Mouse (Mus musculus): ENCODE results near the gene Asb8. TPM values are rescaled to one million over a fixed set of nuclear protein-coding genes. Genes with fewer than 3 reads are reported as not detected.

Asb8 gene
- polyA plus RNA-seq, 1 experiment from 2014 or later, result 31.3 TPM

GRCm38 (mm10) chr15:98154146-98154545, 11.3 kb downstream of the Asb8 start:
- Histone ChIP-seq H3K27ac (replicated peaks) (no peak overlapping the region), H3K4me2 (replicated peaks; ENCODE audit: low read depth) (no peak overlapping the region), H3K27me3 (ENCODE audit: control insufficient read depth, insufficient read depth, low read length) (no peaks in the 10 kb centered on the region), H3K36me3 (ENCODE audit: control insufficient read depth, insufficient read depth, low read length) (no peaks in the 10 kb centered on the region), H3K9me3 (ENCODE audit: control insufficient read depth, low read length) (no peaks in the 10 kb centered on the region), H3K9ac (ENCODE audit: low read length) (no peak overlapping the region), H3K4me3 (ENCODE audit: low read depth, low read length) (no peak overlapping the region), H3K4me1 (replicated peaks; ENCODE audit: control insufficient read depth, insufficient read depth) (no peaks in the 10 kb centered on the region)
- 58% methylated on average over 4 of the region's 4 CpGs for WGBS
- TF ChIP-seq EP300 (optimal IDR thresholded peaks at IDR 0.05) (no peak), CTCF (IDR thresholded peaks at IDR 0.05; ENCODE audit: low read depth) (no peak)
- ATAC-seq (ENCODE audit: low FRiP score, low TSS enrichment) (no peak), DNase-seq (ENCODE audit: low spot score) (no peak)

- no peak overlapping the region for H3K4me3 ChIP-seq (ENCODE audit: low read depth, low read length)
- TF ChIP-seq EP300 (optimal IDR thresholded peaks at IDR 0.05) (no peak), CTCF (IDR thresholded peaks at IDR 0.05; ENCODE audit: low read depth) (peak; percentile 78)
- H3K4me1 ChIP-seq (replicated peaks; ENCODE audit: control insufficient read depth, insufficient read depth), result no peaks in the 10 kb centered on the region
- H3K9me3 ChIP-seq (ENCODE audit: control insufficient read depth, low read length), result no peaks in the 10 kb centered on the region
- H3K9ac ChIP-seq (ENCODE audit: low read length), result no peak overlapping the region
- H3K4me2 ChIP-seq (replicated peaks; ENCODE audit: low read depth), result no peak overlapping the region
- H3K36me3 ChIP-seq (ENCODE audit: control insufficient read depth, insufficient read depth, low read length), result no peaks in the 10 kb centered on the region
- peak; percentile 18; the same call in 1 of the 2 replicates for ATAC-seq (ENCODE audit: low FRiP score, low TSS enrichment)
- H3K27ac ChIP-seq (replicated peaks), result no peak overlapping the region
- no peak for DNase-seq (ENCODE audit: low spot score)
- H3K27me3 ChIP-seq (ENCODE audit: control insufficient read depth, insufficient read depth, low read length), result no peaks in the 10 kb centered on the region
- 43% methylated on average over 3 of the region's 3 CpGs for WGBS
Observed at GRCm38 (mm10) chr15:98153625-98154024, 11.8 kb downstream of the Asb8 start.

GRCm38 (mm10) chr15:98152916-98153315, 12.5 kb downstream of the Asb8 start:
- H3K4me1 ChIP-seq (replicated peaks; ENCODE audit: control insufficient read depth, insufficient read depth), result no peaks in the 10 kb centered on the region
- no peak for DNase-seq (ENCODE audit: low spot score)
- no peak for ATAC-seq (ENCODE audit: low FRiP score, low TSS enrichment)
- H3K36me3 ChIP-seq (ENCODE audit: control insufficient read depth, insufficient read depth, low read length), result no peaks in the 10 kb centered on the region
- no peaks in the 10 kb centered on the region for H3K27me3 ChIP-seq (ENCODE audit: control insufficient read depth, insufficient read depth, low read length)
- TF ChIP-seq CTCF (IDR thresholded peaks at IDR 0.05; ENCODE audit: low read depth) (no peak), EP300 (optimal IDR thresholded peaks at IDR 0.05) (no peak)
- H3K4me3 ChIP-seq (ENCODE audit: low read depth, low read length), result no peak overlapping the region
- no peak overlapping the region for H3K4me2 ChIP-seq (replicated peaks; ENCODE audit: low read depth)
- WGBS, result 64% methylated on average over 7 of the region's 7 CpGs
- H3K9ac ChIP-seq (ENCODE audit: low read length), result no peak overlapping the region
- H3K27ac ChIP-seq (replicated peaks), result no peak overlapping the region
- no peaks in the 10 kb centered on the region for H3K9me3 ChIP-seq (ENCODE audit: control insufficient read depth, low read length)

GRCm38 (mm10) chr15:98149166-98149602, 16.2 kb downstream of the Asb8 start:
- no peak for TF ChIP-seq CTCF (IDR thresholded peaks at IDR 0.05; ENCODE audit: low read depth)
- TF ChIP-seq EP300 (optimal IDR thresholded peaks at IDR 0.05), result no peak
- DNase-seq (ENCODE audit: low spot score) (no peak), ATAC-seq (ENCODE audit: low FRiP score, low TSS enrichment) (no peak)
- H3K27me3 ChIP-seq (ENCODE audit: control insufficient read depth, insufficient read depth, low read length), result no peaks in the 10 kb centered on the region
- no peak overlapping the region; the same call in 1 of the 2 replicates for H3K9ac ChIP-seq (ENCODE audit: low read length)
- no peak overlapping the region for H3K4me2 ChIP-seq (replicated peaks; ENCODE audit: low read depth)
- H3K9me3 ChIP-seq (ENCODE audit: control insufficient read depth, low read length), result no peaks in the 10 kb centered on the region
- 60% methylated on average over 10 of the region's 10 CpGs for WGBS
- no peak overlapping the region for H3K27ac ChIP-seq (replicated peaks)
- 0 out of 2 replicates have a peak, but pooled peaks cover 2% of the 10 kb centered on the region for H3K4me1 ChIP-seq (replicated peaks; ENCODE audit: control insufficient read depth, insufficient read depth)
- no peaks in the 10 kb centered on the region for H3K36me3 ChIP-seq (ENCODE audit: control insufficient read depth, insufficient read depth, low read length)
- no peak overlapping the region for H3K4me3 ChIP-seq (ENCODE audit: low read depth, low read length)

- Histone ChIP-seq H3K36me3 (ENCODE audit: control insufficient read depth, insufficient read depth, low read length) (no peaks in the 10 kb centered on the region), H3K27ac (replicated peaks) (no peak overlapping the region), H3K4me1 (replicated peaks; ENCODE audit: control insufficient read depth, insufficient read depth) (0 out of 2 replicates have a peak, but pooled peaks cover 2% of the 10 kb centered on the region), H3K9me3 (ENCODE audit: control insufficient read depth, low read length) (no peaks in the 10 kb centered on the region), H3K4me2 (replicated peaks; ENCODE audit: low read depth) (no peak overlapping the region), H3K9ac (ENCODE audit: low read length) (no peak overlapping the region), H3K4me3 (ENCODE audit: low read depth, low read length) (no peak overlapping the region), H3K27me3 (ENCODE audit: control insufficient read depth, insufficient read depth, low read length) (no peaks in the 10 kb centered on the region)
- DNase-seq (ENCODE audit: low spot score) (no peak), ATAC-seq (ENCODE audit: low FRiP score, low TSS enrichment) (no peak)
- TF ChIP-seq EP300 (optimal IDR thresholded peaks at IDR 0.05), result no peak
- TF ChIP-seq CTCF (IDR thresholded peaks at IDR 0.05; ENCODE audit: low read depth), result no peak
- WGBS, result 75% methylated on average over 3 of the region's 3 CpGs
Observed at GRCm38 (mm10) chr15:98148356-98148755, 17.1 kb downstream of the Asb8 start.

GRCm38 (mm10) chr15:98145559-98146181, 19.8 kb downstream of the Asb8 start:
- peak overlapping the region; percentile 96 for H3K9ac ChIP-seq (ENCODE audit: low read length)
- no peaks in the 10 kb centered on the region for H3K27me3 ChIP-seq (ENCODE audit: control insufficient read depth, insufficient read depth, low read length)
- peak; percentile 93 for DNase-seq (ENCODE audit: low spot score)
- no peaks in the 10 kb centered on the region for H3K9me3 ChIP-seq (ENCODE audit: control insufficient read depth, low read length)
- under 1% methylated on average over 38 of the region's 38 CpGs for WGBS
- peak overlapping the region; percentile 93 for H3K4me2 ChIP-seq (replicated peaks; ENCODE audit: low read depth)
- H3K27ac ChIP-seq (replicated peaks), result peak overlapping the region; percentile 84
- TF ChIP-seq CTCF (IDR thresholded peaks at IDR 0.05; ENCODE audit: low read depth) (no peak), EP300 (optimal IDR thresholded peaks at IDR 0.05) (no peak)
- 0 out of 2 replicates have a peak, but pooled peaks cover 2% of the 10 kb centered on the region for H3K4me1 ChIP-seq (replicated peaks; ENCODE audit: control insufficient read depth, insufficient read depth)
- H3K4me3 ChIP-seq (ENCODE audit: low read depth, low read length), result peak overlapping the region; percentile 94
- H3K36me3 ChIP-seq (ENCODE audit: control insufficient read depth, insufficient read depth, low read length), result no peaks in the 10 kb centered on the region
- peak; percentile 98 for ATAC-seq (ENCODE audit: low FRiP score, low TSS enrichment)

All from stomach, postnatal 0 days (tissue).